Mouse (Mus musculus) MEL-GATA-1-ER (cell line): ENCODE results near the gene Prss8.
"Not testable (repeated sequence)": the region's sequence is repeated elsewhere in the genome, so short reads cannot be mapped to it uniquely, and the experiment has no call there.

Experiments used
- DNase-seq: peaks from one replicate; pipeline ENCODE4 v3.0.0-alpha.2; 2012; ENCODE audit warnings: low read depth; ENCODE audit errors: extremely low read depth

Prss8 gene

GRCm38 (mm10) chr7:127895891-127896290, 34.0 kb downstream of the Prss8 start:
- DNase-seq, result not testable (repeated sequence)

GRCm38 (mm10) chr7:127895442-127895841, 34.5 kb downstream of the Prss8 start, which contains the start of the genes Gm21974 and Vkorc1:
Gene Gm21974, minus strand, starts transcription at chr7:127895454.
Gene Vkorc1, minus strand, starts transcription at chr7:127895617.
- peak; percentile 96 for DNase-seq

- DNase-seq, result no peak
Observed at GRCm38 (mm10) chr7:127894480-127894879, 35.4 kb downstream of the Prss8 start.

- DNase-seq, result no peak
Observed at GRCm38 (mm10) chr7:127890798-127891197, 39.1 kb downstream of the Prss8 start, which contains the start of gene Prss53. Gene Prss53, minus strand, starts transcription at chr7:127890970.

- DNase-seq, result no peak
Observed at GRCm38 (mm10) chr7:127888821-127889220, 41.1 kb downstream of the Prss8 start.

GRCm38 (mm10) chr7:127887781-127888180, 42.1 kb downstream of the Prss8 start:
- no peak for DNase-seq

DNA sequence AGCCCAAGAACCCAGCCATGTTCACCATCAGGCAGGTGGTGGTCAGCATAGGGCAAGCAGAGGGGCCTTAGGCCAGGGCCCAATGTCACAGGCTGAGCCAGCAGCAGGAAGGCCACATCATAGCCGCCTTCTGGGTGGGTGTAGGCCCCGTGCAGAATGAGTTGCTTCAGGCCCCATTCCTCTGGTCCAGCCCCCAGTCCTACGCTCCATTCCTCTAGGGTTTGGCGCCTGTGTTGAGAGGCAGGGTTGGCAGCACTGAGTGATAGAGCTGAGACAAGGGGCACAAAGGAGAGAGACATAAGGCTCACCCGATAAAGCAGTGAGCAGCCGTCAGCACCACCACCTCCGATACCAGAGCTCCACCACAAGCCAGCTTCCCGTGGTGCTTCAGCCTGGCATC, 42.7 kb downstream of the Prss8 start:
- DNase-seq, result no peak

GRCm38 (mm10) chr7:127886551-127886950, 43.4 kb downstream of the Prss8 start:
- no peak for DNase-seq

GRCm38 (mm10) chr7:127885951-127886350, 44.0 kb downstream of the Prss8 start:
- no peak for DNase-seq

GRCm38 (mm10) chr7:127880431-127880830, 49.5 kb downstream of the Prss8 start:
- DNase-seq, result no peak

GRCm38 (mm10) chr7:127879301-127879700, 50.6 kb downstream of the Prss8 start:
- DNase-seq, result no peak

DNA sequence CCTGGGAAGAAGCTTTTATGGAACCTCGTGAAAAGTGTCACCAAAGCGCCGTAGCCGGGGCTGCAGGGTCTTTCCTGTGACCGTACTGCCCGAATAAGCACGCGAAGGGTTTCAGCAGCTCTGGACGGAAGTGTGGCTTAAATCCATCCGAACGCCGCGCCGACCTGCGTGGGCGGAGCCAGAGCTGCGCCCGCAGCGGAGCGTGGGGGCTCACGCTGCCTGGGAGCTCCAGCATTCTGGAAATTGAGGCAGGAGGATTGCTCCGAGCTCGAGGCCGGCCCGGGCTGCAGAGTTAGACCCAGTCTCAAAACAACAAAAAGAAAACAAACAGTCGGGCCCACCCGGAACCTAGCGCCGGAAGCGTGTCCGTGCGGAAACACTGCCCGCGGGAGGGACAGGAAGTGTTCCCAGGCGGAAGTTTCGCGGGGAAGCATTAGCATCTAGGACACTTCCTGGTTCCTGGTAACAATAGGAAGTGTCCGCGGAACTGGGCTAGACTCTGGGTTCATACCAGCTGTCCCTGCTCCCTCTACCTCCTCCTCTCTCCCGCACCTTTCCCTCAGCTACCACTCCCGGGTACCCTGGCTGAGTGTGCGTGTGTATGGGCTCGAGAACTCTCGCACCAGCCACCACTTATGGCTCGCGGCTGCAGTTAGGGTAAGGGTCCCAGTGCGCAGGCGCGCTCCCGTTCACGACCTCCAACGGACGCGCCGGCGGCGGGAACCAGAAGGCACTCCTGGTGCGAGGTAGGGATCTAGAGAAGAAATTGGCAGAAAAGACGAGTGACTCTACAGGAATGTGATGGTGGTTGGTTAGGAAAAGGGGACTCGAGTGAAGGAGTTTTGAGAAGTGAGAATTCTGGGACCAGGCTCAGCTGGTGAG, 53.2 kb downstream of the Prss8 start, which contains the start of gene Zfp668:
Gene Zfp668, minus strand, starts transcription at position 362 of the 882 bp plus-strand sequence.
- peak; percentile 93 for DNase-seq

- peak; percentile 83 for DNase-seq
Observed at GRCm38 (mm10) chr7:127876041-127876466, 53.9 kb downstream of the Prss8 start, which contains the start of gene Zfp646. Gene Zfp646, plus strand, starts transcription at chr7:127876221.
